Mouse (Mus musculus): ENCODE data around the gene Chn1. TPM values are rescaled to one million over a fixed set of nuclear protein-coding genes. Genes with fewer than 3 reads are reported as not detected.

The Chn1 gene
- polyA plus RNA-seq, 1 experiment: 3.1 TPM

- Histone ChIP-seq H3K36me3 (ENCODE audit: control insufficient read depth, insufficient read depth, low read length) (no peaks in the 10 kb centered on the region), H3K27ac (ENCODE audit: control insufficient read depth, insufficient read depth, low read length) (no peak overlapping the region), H3K4me3 (ENCODE audit: control insufficient read depth, insufficient read depth, low read length) (no peak overlapping the region), H3K27me3 (ENCODE audit: control insufficient read depth, insufficient read depth, low read length) (no peaks in the 10 kb centered on the region), H3K4me1 (replicated peaks; ENCODE audit: control insufficient read depth, insufficient read depth, low read length) (no peaks in the 10 kb centered on the region)
- TF ChIP-seq POLR2A (IDR thresholded peaks at IDR 0.05; ENCODE audit: control insufficient read depth, extremely low read depth, insufficient read depth, low read length, poor library complexity): no peak
- 63% methylated on average over 5 of the region's 5 CpGs for WGBS
- DNase-seq: no peak
Observed at GRCm38 (mm10) chr2:73579168-73579567, 196.0 kb downstream of the Chn1 start.

- DNase-seq: no peak
- Histone ChIP-seq H3K27me3 (ENCODE audit: control insufficient read depth, insufficient read depth, low read length) (no peaks in the 10 kb centered on the region), H3K4me3 (ENCODE audit: control insufficient read depth, insufficient read depth, low read length) (no peak overlapping the region), H3K4me1 (replicated peaks; ENCODE audit: control insufficient read depth, insufficient read depth, low read length) (no peaks in the 10 kb centered on the region), H3K27ac (ENCODE audit: control insufficient read depth, insufficient read depth, low read length) (no peak overlapping the region), H3K36me3 (ENCODE audit: control insufficient read depth, insufficient read depth, low read length) (no peaks in the 10 kb centered on the region)
- 56% methylated on average over 6 of the region's 6 CpGs for whole genome bisulfite sequencing
- TF ChIP-seq POLR2A (IDR thresholded peaks at IDR 0.05; ENCODE audit: control insufficient read depth, extremely low read depth, insufficient read depth, low read length, poor library complexity) (no peak), CTCF (IDR thresholded peaks at IDR 0.05; ENCODE audit: borderline replicate concordance, control insufficient read depth, extremely low read depth, insufficient read depth, low read length, poor library complexity) (no peak)
Observed at GRCm38 (mm10) chr2:73574418-73574817, 200.7 kb downstream of the Chn1 start.

DNA sequence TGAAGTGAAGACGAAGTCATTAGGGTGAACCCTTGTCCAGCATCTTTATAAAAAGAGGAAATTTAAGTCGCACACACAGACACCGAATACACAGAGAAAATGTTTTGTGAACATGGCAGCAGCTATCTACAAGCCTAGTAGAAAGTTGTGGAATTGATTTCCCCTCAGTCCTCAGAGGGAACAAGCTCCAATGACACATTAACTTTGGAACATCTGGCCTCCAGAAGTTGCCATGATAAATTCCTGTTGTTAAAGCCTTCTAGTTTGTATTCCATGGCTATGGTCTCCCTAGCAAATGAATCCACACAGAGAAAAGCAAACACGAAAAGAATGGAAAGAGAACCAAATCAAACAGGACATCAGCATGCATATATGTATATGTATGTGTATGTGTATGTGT is 201.6 kb downstream of the Chn1 start:
- no peaks in the 10 kb centered on the region for H3K36me3 ChIP-seq (ENCODE audit: control insufficient read depth, insufficient read depth, low read length)
- 89% methylated on average over 4 of the region's 4 CpGs for WGBS
- no peak for DNase-seq

GRCm38 (mm10) chr2:73572539-73573372 is 202.4 kb downstream of the Chn1 start:
- no peaks in the 10 kb centered on the region for H3K27me3 ChIP-seq (ENCODE audit: control insufficient read depth, insufficient read depth, low read length)
- no peaks in the 10 kb centered on the region for H3K4me1 ChIP-seq (replicated peaks; ENCODE audit: control insufficient read depth, insufficient read depth, low read length)
- 60% methylated on average over 23 of the region's 23 CpGs for WGBS
- H3K27ac ChIP-seq (ENCODE audit: control insufficient read depth, insufficient read depth, low read length): no peak overlapping the region
- peak; percentile 41 for DNase-seq
- no peak overlapping the region for H3K4me3 ChIP-seq (ENCODE audit: control insufficient read depth, insufficient read depth, low read length)
- no peaks in the 10 kb centered on the region for H3K36me3 ChIP-seq (ENCODE audit: control insufficient read depth, insufficient read depth, low read length)
- TF ChIP-seq CTCF (IDR thresholded peaks at IDR 0.05; ENCODE audit: borderline replicate concordance, control insufficient read depth, extremely low read depth, insufficient read depth, low read length, poor library complexity) (peak; percentile 91), POLR2A (IDR thresholded peaks at IDR 0.05; ENCODE audit: control insufficient read depth, extremely low read depth, insufficient read depth, low read length, poor library complexity) (no peak)

More for the DNA sequence above, 201.6 kb downstream of the Chn1 start:
- no peaks in the 10 kb centered on the region for H3K4me1 ChIP-seq (replicated peaks; ENCODE audit: control insufficient read depth, insufficient read depth, low read length)
- H3K27ac ChIP-seq (ENCODE audit: control insufficient read depth, insufficient read depth, low read length): no peak overlapping the region
- H3K4me3 ChIP-seq (ENCODE audit: control insufficient read depth, insufficient read depth, low read length): no peak overlapping the region
- TF ChIP-seq POLR2A (IDR thresholded peaks at IDR 0.05; ENCODE audit: control insufficient read depth, extremely low read depth, insufficient read depth, low read length, poor library complexity): no peak
- TF ChIP-seq CTCF (IDR thresholded peaks at IDR 0.05; ENCODE audit: borderline replicate concordance, control insufficient read depth, extremely low read depth, insufficient read depth, low read length, poor library complexity): no peak
- H3K27me3 ChIP-seq (ENCODE audit: control insufficient read depth, insufficient read depth, low read length): no peaks in the 10 kb centered on the region

- DNase-seq: no peak
- Histone ChIP-seq H3K27me3 (ENCODE audit: control insufficient read depth, insufficient read depth, low read length) (no peaks in the 10 kb centered on the region), H3K27ac (ENCODE audit: control insufficient read depth, insufficient read depth, low read length) (no peak overlapping the region), H3K4me1 (replicated peaks; ENCODE audit: control insufficient read depth, insufficient read depth, low read length) (no peaks in the 10 kb centered on the region), H3K36me3 (ENCODE audit: control insufficient read depth, insufficient read depth, low read length) (no peaks in the 10 kb centered on the region), H3K4me3 (ENCODE audit: control insufficient read depth, insufficient read depth, low read length) (no peak overlapping the region)
- TF ChIP-seq CTCF (IDR thresholded peaks at IDR 0.05; ENCODE audit: borderline replicate concordance, control insufficient read depth, extremely low read depth, insufficient read depth, low read length, poor library complexity) (no peak), POLR2A (IDR thresholded peaks at IDR 0.05; ENCODE audit: control insufficient read depth, extremely low read depth, insufficient read depth, low read length, poor library complexity) (no peak)
- 83% methylated on average over 6 of the region's 6 CpGs for WGBS
Observed at GRCm38 (mm10) chr2:73571901-73572300, 203.2 kb downstream of the Chn1 start.

DNA sequence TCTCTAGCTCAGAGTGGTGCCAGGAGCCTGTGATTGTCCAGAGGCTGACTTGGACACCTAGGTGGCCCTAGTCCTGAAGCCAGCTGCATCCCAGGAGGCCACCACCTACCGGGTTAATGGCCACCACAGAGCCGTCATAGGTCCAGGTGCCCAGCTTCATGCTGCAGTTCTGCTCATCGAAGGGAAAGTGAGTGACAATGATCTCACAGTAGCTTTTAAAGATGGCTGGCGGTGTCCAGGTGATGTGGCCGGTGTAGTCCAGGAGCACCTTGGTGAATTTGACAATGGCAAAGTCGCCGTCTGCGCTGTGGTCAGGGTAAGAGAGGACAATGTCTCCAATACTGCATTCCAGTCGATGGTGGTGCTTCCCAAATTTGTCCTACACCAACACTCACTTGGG is 203.8 kb downstream of the Chn1 start:
- WGBS: 93% methylated on average over 9 of the region's 9 CpGs
- no peaks in the 10 kb centered on the region for H3K36me3 ChIP-seq (ENCODE audit: control insufficient read depth, insufficient read depth, low read length)
- TF ChIP-seq POLR2A (IDR thresholded peaks at IDR 0.05; ENCODE audit: control insufficient read depth, extremely low read depth, insufficient read depth, low read length, poor library complexity): no peak
- TF ChIP-seq CTCF (IDR thresholded peaks at IDR 0.05; ENCODE audit: borderline replicate concordance, control insufficient read depth, extremely low read depth, insufficient read depth, low read length, poor library complexity): no peak
- H3K4me1 ChIP-seq (replicated peaks; ENCODE audit: control insufficient read depth, insufficient read depth, low read length): no peaks in the 10 kb centered on the region
- H3K27ac ChIP-seq (ENCODE audit: control insufficient read depth, insufficient read depth, low read length): no peak overlapping the region
- no peak overlapping the region for H3K4me3 ChIP-seq (ENCODE audit: control insufficient read depth, insufficient read depth, low read length)
- DNase-seq: no peak
- H3K27me3 ChIP-seq (ENCODE audit: control insufficient read depth, insufficient read depth, low read length): no peaks in the 10 kb centered on the region

Data from thymus, adult 2 months (tissue).